Mouse (Mus musculus): ENCODE measurements at regions not wholly inside any gene's neighbourhood (a gene's known extent, or its start where the extent isn't known, plus 50 kb on each side); places are given as distances from the start of the nearest gene placed in this dataset.

- DNase-seq (ENCODE audit: low spot score in 2 of 2) = no peak
These were observed 59.9 kb downstream of the Adamts1 start for GRCm38 (mm10) chr16:85743022-85743421.

DNA sequence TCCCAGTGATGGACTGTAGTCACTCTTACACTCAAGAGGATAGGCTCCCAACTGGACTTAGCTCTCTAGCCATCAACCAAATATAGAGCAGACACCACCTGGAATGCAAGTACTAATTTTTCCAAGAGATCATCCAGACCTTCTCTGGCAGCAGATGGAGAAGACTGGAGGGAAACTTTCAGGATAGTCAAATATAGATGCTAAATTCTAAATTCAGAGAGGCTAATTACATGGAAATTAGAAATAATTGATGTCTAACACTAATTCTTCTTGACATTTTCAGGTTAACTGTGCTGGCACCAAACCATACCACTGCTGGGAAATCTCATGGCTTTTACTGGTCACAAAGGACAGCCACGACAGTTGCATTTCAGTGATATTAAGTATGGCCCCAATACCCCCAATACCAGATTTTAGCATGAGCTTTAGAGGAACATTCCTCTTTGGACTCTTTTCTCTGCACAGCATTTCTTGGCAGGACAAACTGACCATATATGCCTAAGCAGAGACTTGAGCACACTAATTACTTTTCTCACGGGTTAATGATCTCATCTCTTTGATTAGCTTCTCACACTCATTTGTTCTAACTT is 64.2 kb downstream of the Adamts1 start:
- DNase-seq (ENCODE audit: low spot score in 2 of 2) = no peak

DNA sequence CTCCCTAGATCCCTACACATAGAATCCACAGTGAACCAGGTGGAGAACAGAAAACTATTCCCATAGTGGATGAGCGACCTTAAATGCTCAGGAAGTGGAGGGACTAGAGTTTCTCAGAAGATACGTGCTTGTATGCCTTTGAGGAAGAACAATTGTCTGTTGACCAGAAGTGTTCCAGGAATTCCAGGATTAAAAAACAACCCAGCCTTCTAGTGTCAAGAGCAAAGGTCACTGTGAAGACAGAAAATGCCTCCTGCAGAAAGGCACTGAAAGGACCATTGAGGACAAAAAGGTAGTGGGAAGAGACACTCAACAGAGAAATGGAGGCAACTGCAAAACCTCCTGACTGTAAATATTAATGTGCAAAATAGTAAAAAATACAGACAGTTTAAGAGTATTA is 74.9 kb downstream of the Adamts1 start:
- DNase-seq (ENCODE audit: low spot score in 2 of 2) = no peak

- DNase-seq (ENCODE audit: low spot score in 2 of 2) = no peak
These were observed 80.9 kb downstream of the Adamts1 start for GRCm38 (mm10) chr16:85721968-85722367.

DNA sequence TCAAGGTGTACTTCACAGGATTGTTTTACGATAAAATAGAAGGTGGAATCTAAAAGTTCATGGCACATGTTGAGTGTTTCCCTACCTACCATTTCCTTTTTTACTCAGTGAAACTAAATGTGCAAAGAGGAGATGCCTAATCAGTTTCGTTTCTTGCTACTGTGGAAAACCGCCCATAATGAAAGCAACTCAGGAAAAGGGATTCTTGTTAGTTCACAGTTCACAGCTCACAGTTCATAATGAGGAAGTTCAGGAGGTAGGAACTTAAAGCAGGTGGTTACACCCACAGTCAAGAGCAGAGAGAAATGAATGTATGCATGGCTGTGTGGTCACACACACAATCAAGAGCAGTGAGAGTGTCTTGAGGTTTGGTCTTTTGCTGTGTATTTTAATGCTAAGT is 90.6 kb downstream of the Adamts1 start:
- DNase-seq (ENCODE audit: low spot score in 2 of 2) = no peak

- DNase-seq (ENCODE audit: low spot score in 2 of 2) = no peak
These were observed 98.5 kb downstream of the Adamts1 start for GRCm38 (mm10) chr16:85704254-85705020.

DNA sequence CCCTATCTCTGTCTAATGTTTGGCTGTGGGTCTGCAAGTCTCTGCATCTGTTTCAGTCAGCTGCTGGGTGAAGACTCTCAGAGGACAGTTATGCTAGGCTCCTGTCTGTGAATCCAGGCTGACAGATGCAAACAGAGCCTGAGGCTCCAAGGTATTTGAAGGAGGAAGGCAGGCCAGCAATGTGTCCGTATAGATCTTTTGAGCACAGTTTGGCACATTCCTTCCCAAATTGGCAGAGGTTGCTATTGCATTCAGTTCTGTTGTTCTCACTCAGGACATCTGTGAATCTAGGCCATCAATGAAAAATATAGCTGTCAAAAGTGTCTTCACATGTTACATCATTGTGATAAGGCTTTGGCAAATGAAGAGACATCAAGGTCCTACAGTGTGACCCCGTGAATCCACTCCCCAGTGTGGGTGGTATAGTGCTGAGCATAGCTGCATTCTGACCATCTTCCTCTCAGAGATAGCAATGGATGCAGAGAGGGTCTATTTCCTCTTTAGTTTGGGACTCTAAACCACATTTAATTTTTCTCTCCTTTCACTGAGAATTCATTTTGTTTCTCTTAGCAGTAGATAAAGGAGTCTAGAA is 99.9 kb downstream of the Adamts1 start:
- DNase-seq (ENCODE audit: low spot score in 2 of 2) = no peak

DNA sequence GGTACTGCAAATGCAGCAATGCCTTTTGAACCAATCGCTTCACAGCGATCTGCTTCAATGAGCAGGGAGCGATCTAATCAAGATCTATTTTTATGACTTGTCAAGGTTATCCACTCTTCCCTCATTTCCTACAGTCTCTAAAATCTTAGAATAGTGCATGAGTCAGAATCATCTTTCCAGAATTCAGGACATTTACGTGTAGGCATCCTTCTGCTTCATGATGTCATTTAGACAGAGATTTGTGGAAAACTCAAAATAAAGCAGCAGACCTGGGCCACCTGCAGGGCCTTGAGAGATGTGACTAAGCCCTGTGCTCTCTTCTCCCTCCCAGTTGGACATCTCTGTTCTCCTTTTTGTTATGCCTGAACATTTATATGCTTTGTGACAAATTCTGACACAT is 103.6 kb downstream of the Adamts1 start:
- DNase-seq (ENCODE audit: low spot score in 2 of 2) = no peak

DNA sequence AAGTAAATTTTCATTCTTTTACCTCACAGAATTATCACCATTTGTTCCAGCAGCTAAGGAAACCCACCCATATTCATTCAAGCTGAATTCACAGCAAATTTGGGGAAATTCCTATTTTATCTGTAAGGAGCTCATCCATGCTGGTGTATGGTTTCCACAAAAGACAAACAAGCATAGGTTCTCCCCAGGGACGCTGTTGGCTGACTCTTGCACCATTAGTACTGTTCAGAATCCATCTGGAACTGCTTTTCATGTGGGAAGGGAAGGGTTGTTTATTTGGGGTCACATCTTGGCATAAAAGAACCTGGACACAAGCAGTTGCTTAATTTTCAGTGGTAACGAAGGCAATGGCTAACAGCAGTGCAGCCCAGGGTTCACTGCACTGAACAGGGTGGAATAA is 120.2 kb downstream of the Adamts1 start:
- DNase-seq (ENCODE audit: low spot score in 2 of 2) = no peak

GRCm38 (mm10) chr16:85680351-85680750 is 122.6 kb downstream of the Adamts1 start:
- DNase-seq (ENCODE audit: low spot score in 2 of 2) = no peak

GRCm38 (mm10) chr16:85678781-85679180 is 124.1 kb downstream of the Adamts1 start:
- DNase-seq (ENCODE audit: low spot score in 2 of 2) = no peak

DNA sequence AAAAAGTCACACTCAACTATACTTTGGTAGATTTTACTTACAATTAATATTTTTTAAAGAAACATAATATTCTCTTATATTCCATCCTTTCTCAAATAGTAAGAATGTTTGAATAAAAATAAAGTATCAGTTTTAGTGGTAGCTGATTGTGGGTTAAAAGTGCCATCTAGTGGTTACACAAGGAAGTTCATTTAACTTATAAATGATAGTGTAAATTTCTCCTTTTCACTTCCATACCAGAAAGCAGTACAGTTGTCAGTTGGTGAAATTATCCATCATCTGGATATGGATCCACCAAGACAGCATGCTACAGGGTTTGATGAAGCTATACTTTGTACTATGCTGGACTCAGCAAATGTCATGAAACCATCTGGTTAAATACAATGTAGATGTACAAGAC is 124.7 kb downstream of the Adamts1 start:
- DNase-seq (ENCODE audit: low spot score in 2 of 2) = no peak

GRCm38 (mm10) chr16:85677027-85677426 is 123.8 kb upstream of the Cyyr1 start:
- peak in 1 of 2 experiments; percentile 7 for DNase-seq (ENCODE audit: low spot score in 2 of 2)

- no peak for DNase-seq (ENCODE audit: low spot score in 2 of 2)
These were observed 115.6 kb upstream of the Cyyr1 start for GRCm38 (mm10) chr16:85668767-85669166.

DNA sequence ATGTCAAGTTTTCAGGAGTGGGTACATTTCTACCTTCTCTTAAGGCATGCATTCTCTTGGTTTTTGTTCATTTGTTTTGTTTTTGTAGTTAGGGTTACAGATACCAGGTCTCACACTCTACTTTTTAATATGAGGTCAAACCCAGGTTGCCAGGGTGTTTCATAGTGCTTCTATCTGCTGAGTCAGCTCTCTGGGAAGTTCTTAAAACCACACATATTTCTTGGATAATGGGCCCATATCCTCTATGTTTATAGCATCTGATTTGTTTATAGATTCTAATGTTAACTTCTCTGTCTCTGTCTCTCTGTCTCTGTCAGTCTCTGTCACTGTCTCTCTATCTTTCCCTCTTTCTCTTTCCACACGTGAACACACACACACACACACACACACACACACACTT is 114.6 kb upstream of the Cyyr1 start:
- no peak for DNase-seq (ENCODE audit: low spot score in 2 of 2)

GRCm38 (mm10) chr16:85649516-85649915 is 96.3 kb upstream of the Cyyr1 start:
- no peak for DNase-seq (ENCODE audit: low spot score in 2 of 2)

GRCm38 (mm10) chr16:85640992-85641391 is 87.8 kb upstream of the Cyyr1 start:
- DNase-seq (ENCODE audit: low spot score in 2 of 2) = no peak

DNA sequence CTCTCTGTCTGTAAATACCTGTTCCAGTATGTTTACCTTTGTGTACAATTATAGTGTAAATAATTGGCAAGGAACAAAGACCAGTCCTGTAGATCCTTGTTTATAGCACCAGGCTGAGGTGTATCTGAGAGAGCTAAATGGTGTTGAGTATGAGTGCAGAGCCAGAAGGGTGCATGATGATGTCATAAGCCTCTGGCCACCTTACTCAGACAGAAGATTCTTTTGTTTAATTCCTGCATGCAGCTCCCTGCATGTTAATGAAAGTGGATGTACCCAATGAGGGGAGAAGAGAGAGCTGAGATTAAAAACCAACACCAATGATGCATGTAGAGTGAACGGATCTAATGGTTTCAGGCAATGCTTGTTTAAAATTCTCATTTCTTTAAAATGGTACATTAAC is 83.9 kb upstream of the Cyyr1 start:
- no peak for DNase-seq (ENCODE audit: low spot score in 2 of 2)

GRCm38 (mm10) chr16:85629738-85630137 is 76.5 kb upstream of the Cyyr1 start:
- no peak for DNase-seq (ENCODE audit: low spot score in 2 of 2)

DNA sequence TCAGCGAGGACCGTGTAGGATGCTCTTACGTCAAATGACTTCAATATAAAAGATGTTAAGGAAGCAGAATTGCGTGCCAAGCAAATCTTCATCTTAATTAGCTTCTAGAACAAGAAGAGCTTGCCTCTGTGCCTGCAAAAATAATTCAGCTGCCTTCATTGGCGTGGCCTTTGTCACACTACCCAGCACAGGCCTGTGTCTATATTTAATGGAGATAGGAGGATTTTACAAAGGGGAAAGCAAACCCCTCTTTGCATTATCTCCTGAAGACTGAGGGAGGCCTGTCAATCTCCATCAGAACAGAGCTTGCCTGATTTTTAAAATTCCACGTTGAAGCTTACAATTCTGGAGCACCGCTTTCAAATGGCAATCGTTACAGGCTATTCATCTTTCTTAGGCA is 71.3 kb upstream of the Cyyr1 start:
- DNase-seq (ENCODE audit: low spot score in 2 of 2) = no peak

DNA sequence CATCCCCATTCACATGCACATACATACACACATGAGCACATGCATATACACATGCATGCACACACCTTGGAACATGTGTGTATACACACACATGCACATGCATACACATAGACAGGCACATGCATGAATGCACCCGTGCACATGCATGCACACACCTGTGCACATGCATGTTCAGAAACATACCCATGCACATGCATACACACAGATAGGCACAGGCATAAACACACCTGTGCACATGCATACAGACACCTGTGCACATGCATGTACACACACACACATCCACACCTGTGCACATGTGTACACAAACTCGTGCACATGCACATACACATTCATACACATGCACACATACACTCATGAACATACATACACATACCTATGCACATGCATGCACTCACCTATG is 50.9 kb upstream of the Cyyr1 start:
- DNase-seq (ENCODE audit: low spot score in 2 of 2) = no peak
